Mouse (Mus musculus) lung, postnatal 0 days (tissue): ENCODE measurements at regions not wholly inside any gene's neighbourhood (a gene's known extent, or its start where the extent isn't known, plus 50 kb on each side); places are given as distances from the start of the nearest gene placed in this dataset.

ENCODE experiments used
- ATAC-seq: fragments of 200-750 bp; cut with Nextera tagmentation; 2 replicates; pipeline ENCODE4 v1.8.0; 2017; ENCODE audit warnings: moderate library complexity
- DNase-seq: peaks from one replicate; pipeline ENCODE4 v3.0.0-alpha.2; 2016; ENCODE audit warnings: low spot score
- H3K27ac ChIP-seq: fragments of 300-500 bp; sonication (generic); 2 replicates; pipeline ENCODE4 v1.5.1; 2014; ENCODE audit warnings: antibody characterized with exemption, mild to moderate bottlenecking, low read length, mixed read lengths
- H3K27me3 ChIP-seq: fragments of 300-500 bp; sonication (generic); replicated peaks from 2 replicates; pipeline ENCODE4 v1.6.1; 2014; ENCODE audit warnings: low read length, mixed read lengths; ENCODE audit not compliant: insufficient read depth
- H3K36me3 ChIP-seq: fragments of 300-500 bp; sonication (generic); 2 replicates; pipeline ENCODE4 v1.6.1; 2014; ENCODE audit warnings: low read length, mixed read lengths; ENCODE audit not compliant: insufficient read depth
- H3K4me1 ChIP-seq: fragments of 300-500 bp; sonication (generic); 2 replicates; pipeline ENCODE4 v1.6.1; 2014; ENCODE audit warnings: antibody characterized with exemption, low read depth, low read length, mixed read lengths; ENCODE audit not compliant: insufficient read depth
- H3K4me2 ChIP-seq: fragments of 300-500 bp; sonication (generic); replicated peaks from 2 replicates; pipeline ENCODE4 v1.6.1; 2014; ENCODE audit warnings: low read depth, mild to moderate bottlenecking, low read length, moderate library complexity, mixed read lengths
- H3K4me3 ChIP-seq: fragments of 300-500 bp; sonication (generic); 2 replicates; pipeline ENCODE4 v1.5.1; 2014; ENCODE audit warnings: low read depth, low read length
- H3K9ac ChIP-seq: fragments of 300-500 bp; sonication (generic); replicated peaks from 2 replicates; pipeline ENCODE4 v1.6.1; 2014; ENCODE audit warnings: low read depth, mild to moderate bottlenecking
- H3K9me3 ChIP-seq: fragments of 300-500 bp; sonication (generic); 2 replicates; pipeline ENCODE4 v1.6.1; 2016; ENCODE audit warnings: low read length, mixed read lengths
- CTCF ChIP-seq: IDR thresholded peaks from 2 replicates; pipeline ENCODE4 v1.5.1; 2016; ENCODE audit warnings: antibody characterized with exemption, mild to moderate bottlenecking
- EP300 ChIP-seq: IDR thresholded peaks from 2 replicates; pipeline ENCODE4 v1.6.1; 2016; ENCODE audit warnings: antibody characterized with exemption, mild to moderate bottlenecking, control low read depth
- WGBS: fragments of 180-500 bp; shearing (Covaris S2); extraction: QIAGEN DNeasy Blood & Tissue Kit; methylation state at CpG from one replicate; pipeline ENCODE4 v1.1.7; 2014; 5-methylcytosine and 5-hydroxymethylcytosine counted together

DNA sequence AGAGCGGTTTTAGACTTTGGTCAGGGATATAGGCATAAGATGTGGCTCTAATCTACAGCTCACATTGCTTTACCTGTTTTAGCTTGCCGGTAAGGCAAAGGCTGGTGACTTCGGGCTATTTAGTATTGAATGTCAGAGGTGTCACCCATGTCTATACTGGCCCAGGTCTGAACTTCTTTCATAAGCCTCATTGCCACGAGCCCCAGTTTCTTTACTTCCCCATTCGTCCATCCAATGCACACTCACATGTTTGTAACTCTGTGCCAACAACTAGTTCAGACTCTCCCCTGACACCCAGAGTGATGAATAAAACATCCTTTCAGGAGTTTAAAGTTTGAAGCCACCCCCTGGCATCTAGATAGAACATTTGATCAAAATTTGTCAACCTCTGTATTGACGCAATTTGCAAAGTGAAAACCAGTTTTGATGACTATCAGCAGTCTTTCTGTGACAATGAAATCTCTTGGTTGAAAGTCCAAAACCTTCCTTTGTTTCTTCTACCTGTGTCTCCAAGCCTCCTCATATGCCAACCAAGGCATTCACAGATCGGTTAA lies 288.4 kb downstream of the Ets1 start:
- no peaks in the 10 kb centered on the region for H3K4me1 ChIP-seq
- WGBS, result 92% methylated on average over 7 of the region's 7 CpGs
- H3K27ac ChIP-seq, result no peak overlapping the region
- no peak for DNase-seq
- no peak overlapping the region for H3K4me3 ChIP-seq
- H3K4me2 ChIP-seq, result no peak overlapping the region
- no peak for TF ChIP-seq CTCF
- TF ChIP-seq EP300, result no peak
- H3K9me3 ChIP-seq, result no peaks in the 10 kb centered on the region
- H3K9ac ChIP-seq, result no peak overlapping the region
- no peaks in the 10 kb centered on the region for H3K27me3 ChIP-seq
- no peak for ATAC-seq
- H3K36me3 ChIP-seq, result no peaks in the 10 kb centered on the region

GRCm38 (mm10) chr9:32925036-32925435 lies 289.0 kb downstream of the Ets1 start:
- no peak overlapping the region for H3K4me3 ChIP-seq
- 83% methylated on average over 6 of the region's 6 CpGs for WGBS
- ATAC-seq, result no peak

DNA sequence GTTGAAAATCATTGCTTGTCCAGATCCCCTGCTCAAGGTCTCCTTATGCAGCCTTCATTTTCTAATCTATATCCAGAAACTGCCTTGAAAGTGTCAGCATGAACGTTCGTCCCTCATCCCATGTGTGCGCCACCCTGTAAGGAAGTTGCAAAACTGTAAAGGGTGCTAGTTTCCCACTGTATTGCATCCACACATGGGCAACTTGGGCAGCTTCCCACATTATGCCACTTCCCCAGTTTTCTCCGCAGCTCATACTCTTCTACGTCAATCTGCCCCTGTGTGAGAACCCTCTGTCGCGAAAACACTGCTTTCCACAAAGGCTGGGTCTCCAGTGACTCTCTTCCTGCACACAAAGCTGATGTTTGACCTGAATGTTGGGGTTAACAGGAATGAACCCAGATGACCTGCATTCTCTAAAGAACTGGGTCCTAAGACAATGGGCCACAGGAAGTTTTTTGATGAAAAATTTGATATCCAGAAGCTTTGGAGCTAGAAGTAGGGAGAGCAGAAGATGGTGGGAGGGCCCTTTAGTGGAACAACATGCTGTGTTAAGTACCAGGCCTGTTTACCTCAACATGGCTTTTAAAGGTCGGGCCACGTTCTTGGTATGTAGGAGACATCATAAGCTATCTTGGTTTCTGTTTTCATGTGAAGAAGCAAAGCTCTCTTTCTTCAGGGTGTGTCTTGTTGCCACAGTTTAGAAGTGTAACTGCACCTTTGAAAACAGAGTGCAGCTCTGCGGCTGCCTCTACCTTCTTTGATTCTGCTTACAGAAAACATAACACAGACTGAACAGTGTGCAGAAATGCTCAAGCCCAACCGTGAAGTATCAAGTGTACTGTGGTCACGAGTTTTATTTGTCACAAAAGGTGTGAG lies 289.9 kb downstream of the Ets1 start:
- ATAC-seq (no peak), DNase-seq (no peak)
- no peak overlapping the region for H3K9ac ChIP-seq
- no peaks in the 10 kb centered on the region for H3K36me3 ChIP-seq
- H3K4me1 ChIP-seq, result no peaks in the 10 kb centered on the region
- no peak overlapping the region for H3K27ac ChIP-seq
- H3K4me3 ChIP-seq, result no peak overlapping the region
- TF ChIP-seq EP300 (no peak), CTCF (no peak)
- H3K4me2 ChIP-seq, result no peak overlapping the region
- H3K9me3 ChIP-seq, result no peaks in the 10 kb centered on the region
- H3K27me3 ChIP-seq, result no peaks in the 10 kb centered on the region
- WGBS, result 65% methylated on average over 12 of the region's 12 CpGs

More at GRCm38 (mm10) chr9:32925036-32925435, 289.0 kb downstream of the Ets1 start:
- Histone ChIP-seq H3K4me1 (no peaks in the 10 kb centered on the region), H3K4me2 (no peak overlapping the region), H3K9me3 (no peaks in the 10 kb centered on the region), H3K9ac (no peak overlapping the region), H3K27ac (no peak overlapping the region), H3K36me3 (no peaks in the 10 kb centered on the region), H3K27me3 (no peaks in the 10 kb centered on the region)
- no peak for TF ChIP-seq EP300
- no peak for TF ChIP-seq CTCF
- DNase-seq, result no peak

DNA sequence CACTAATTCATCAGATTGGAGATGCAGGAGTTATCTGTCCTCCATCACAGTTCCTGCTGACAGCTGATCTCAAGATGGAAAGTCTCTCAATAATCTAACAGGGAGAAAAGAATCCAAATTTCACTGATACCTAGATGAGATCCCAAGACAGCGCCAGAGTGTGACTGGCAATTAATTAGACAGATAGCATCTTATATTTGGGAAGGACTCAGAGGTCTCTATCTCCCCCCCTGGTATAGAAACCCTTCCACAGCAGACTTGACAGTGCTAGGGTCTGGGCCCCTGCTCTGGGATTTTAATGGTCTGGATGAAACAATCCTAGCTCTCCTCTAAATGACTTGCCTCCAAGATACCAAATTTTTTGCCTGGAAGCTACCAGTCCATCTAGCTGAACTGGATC lies 291.6 kb downstream of the Ets1 start:
- no peak overlapping the region for H3K4me3 ChIP-seq
- TF ChIP-seq CTCF (no peak), EP300 (no peak)
- no peak overlapping the region for H3K9ac ChIP-seq
- DNase-seq (no peak), ATAC-seq (no peak)
- 82% methylated on average over 1 of the region's 1 CpGs for WGBS
- no peak overlapping the region for H3K4me2 ChIP-seq
- H3K27me3 ChIP-seq, result no peaks in the 10 kb centered on the region
- no peaks in the 10 kb centered on the region for H3K9me3 ChIP-seq
- no peak overlapping the region for H3K27ac ChIP-seq
- H3K4me1 ChIP-seq, result no peaks in the 10 kb centered on the region
- H3K36me3 ChIP-seq, result no peaks in the 10 kb centered on the region

DNA sequence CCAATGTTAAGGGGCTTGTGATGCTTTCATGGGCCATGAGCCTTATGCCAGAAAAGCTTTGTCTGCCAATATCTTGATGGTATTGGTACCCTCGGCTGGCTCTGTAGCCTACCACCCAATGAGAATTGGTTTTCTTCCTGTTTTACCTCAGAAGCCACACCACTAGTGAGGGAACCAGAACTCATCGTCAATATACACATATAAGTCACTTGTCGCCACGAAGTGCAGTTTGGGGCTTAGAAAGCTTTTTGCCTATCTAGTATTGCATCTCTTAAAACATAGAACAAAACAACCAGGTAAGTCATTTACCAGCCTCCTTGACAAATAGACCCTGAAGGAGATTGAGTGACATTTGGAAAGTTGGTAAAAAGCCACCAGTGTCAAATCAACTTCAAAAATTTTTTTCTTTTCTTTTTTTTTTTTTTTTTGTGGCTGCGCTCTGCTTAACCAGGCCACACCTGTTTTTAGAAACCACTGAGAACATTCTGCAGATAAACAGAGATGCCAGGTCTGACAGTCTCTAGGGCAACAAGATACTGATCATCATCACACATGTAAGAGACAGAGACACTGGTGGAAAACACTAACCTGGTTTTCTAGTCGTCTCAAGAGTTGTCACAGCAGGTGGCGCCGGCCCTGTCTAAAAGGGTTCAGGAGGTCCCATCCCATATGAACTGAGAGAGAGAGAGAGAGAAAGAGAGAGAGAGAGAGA lies 292.4 kb downstream of the Ets1 start:
- TF ChIP-seq EP300 (no peak), CTCF (no peak)
- H3K27me3 ChIP-seq, result no peaks in the 10 kb centered on the region
- no peak overlapping the region for H3K27ac ChIP-seq
- H3K4me3 ChIP-seq, result no peak overlapping the region
- no peaks in the 10 kb centered on the region for H3K9me3 ChIP-seq
- no peak for ATAC-seq
- no peak for DNase-seq
- WGBS, result 92% methylated on average over 8 of the region's 8 CpGs
- H3K36me3 ChIP-seq, result no peaks in the 10 kb centered on the region
- no peaks in the 10 kb centered on the region for H3K4me1 ChIP-seq
- no peak overlapping the region for H3K4me2 ChIP-seq
- H3K9ac ChIP-seq, result no peak overlapping the region

GRCm38 (mm10) chr9:32929331-32929730 lies 293.3 kb downstream of the Ets1 start:
- WGBS, result 79% methylated on average over 1 of the region's 1 CpGs
- ATAC-seq, result no peak
- TF ChIP-seq EP300 (no peak), CTCF (no peak)

More at GRCm38 (mm10) chr9:32929331-32929730, 293.3 kb downstream of the Ets1 start:
- H3K27ac ChIP-seq, result no peak overlapping the region
- no peak overlapping the region for H3K9ac ChIP-seq
- H3K4me3 ChIP-seq, result no peak overlapping the region
- DNase-seq, result no peak
- H3K27me3 ChIP-seq, result no peaks in the 10 kb centered on the region
- no peak overlapping the region for H3K4me2 ChIP-seq
- H3K4me1 ChIP-seq, result no peaks in the 10 kb centered on the region
- no peaks in the 10 kb centered on the region for H3K9me3 ChIP-seq
- H3K36me3 ChIP-seq, result no peaks in the 10 kb centered on the region
